Mouse (Mus musculus) CH12.LX (cell line): ENCODE data around the gene Slco4a1.

Source experiments
- CTCF ChIP-seq, 2 experiments: IDR thresholded peaks in 1 of 2; conservative IDR thresholded peaks in 1 of 2; 2 replicates each; pipeline ENCODE4 v1.5.1; 2011 to 2012; ENCODE audit warnings: low read depth in 2 of 2, low read length in 2 of 2, improper control_type of control experiment in 1 of 2, inconsistent platforms in 1 of 2, mild to moderate bottlenecking in 1 of 2, moderate library complexity in 1 of 2
- EP300 ChIP-seq: IDR thresholded peaks from 2 replicates; pipeline ENCODE4 v1.6.1; 2011; ENCODE audit warnings: low read length, improper control_type of control experiment
- NELFE ChIP-seq: IDR thresholded peaks from 2 replicates; pipeline ENCODE4 v1.6.1; 2011; ENCODE audit warnings: low read depth, low read length, improper control_type of control experiment
- POLR2A ChIP-seq: IDR thresholded peaks from 2 replicates; pipeline ENCODE4 v1.6.1; 2011; ENCODE audit warnings: low read depth, mild to moderate bottlenecking, improper control_type of control experiment, low read length
- USF1 ChIP-seq: IDR thresholded peaks from 2 replicates; pipeline ENCODE4 v1.6.1; 2014; ENCODE audit warnings: low read depth, mild to moderate bottlenecking, inconsistent platforms, low read length, improper control_type of control experiment

DNA sequence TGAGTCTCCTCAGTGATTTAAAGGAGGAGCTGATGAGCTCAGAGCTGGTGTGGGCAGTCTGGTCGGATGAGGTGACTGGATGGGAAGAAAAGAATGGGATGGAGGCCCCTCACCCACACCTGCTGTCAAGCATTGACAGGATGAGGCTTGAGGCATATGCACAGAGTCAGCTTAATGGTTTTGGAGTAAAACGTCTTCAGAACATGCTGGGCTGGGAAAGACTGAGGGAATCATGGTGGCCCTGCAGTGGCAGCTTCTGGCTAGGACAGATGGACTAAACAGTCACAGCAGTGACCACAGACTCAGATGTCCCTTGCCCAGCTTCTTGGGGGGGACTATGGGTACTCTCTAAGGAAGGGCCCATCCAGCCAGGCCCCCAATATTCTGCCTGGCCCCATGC is 30.9 kb upstream of the Slco4a1 start:
- TF ChIP-seq POLR2A = no peak
- TF ChIP-seq CTCF (conservative IDR thresholded peaks at IDR 0.05 in 1 of 2, IDR thresholded peaks at IDR 0.05 in 1 of 2; ENCODE audit: low read depth in 2 of 2, low read length in 2 of 2) = no peak
- no peak for TF ChIP-seq NELFE
- no peak for TF ChIP-seq USF1
- TF ChIP-seq EP300 = no peak
